Mouse (Mus musculus): ENCODE results near the gene Arpc2. TPM values are rescaled to one million over a fixed set of nuclear protein-coding genes. Genes with fewer than 3 reads are reported as not detected.
A peak's percentile ranks its signal among the peaks of the same experiment; 100 is the strongest.

Arpc2 gene
- polyA plus RNA-seq, 1 experiment from 2014 or later = 359 TPM

GRCm38 (mm10) chr1:74289740-74290139 lies 53.9 kb downstream of the Arpc2 start:
- no peaks in the 10 kb centered on the region for H3K9me3 ChIP-seq (ENCODE audit: control insufficient read depth, low read length)
- no peak for ATAC-seq (ENCODE audit: insufficient number of reproducible peaks, insufficient read depth, low FRiP score, low read depth)
- no peak overlapping the region for H3K4me2 ChIP-seq (ENCODE audit: low read length)
- H3K4me3 ChIP-seq (ENCODE audit: control insufficient read depth in 1 of 2, insufficient read depth in 1 of 2, low read depth in 1 of 2, low read length in 2 of 2) = no peak overlapping the region
- 57% methylated on average over 2 of the region's 2 CpGs for whole genome bisulfite sequencing
- no peaks in the 10 kb centered on the region for H3K27me3 ChIP-seq (ENCODE audit: control insufficient read depth, insufficient read depth, low read length)
- H3K4me1 ChIP-seq (ENCODE audit: control insufficient read depth in 2 of 2, insufficient read depth in 2 of 2, low read length in 2 of 2) = peaks cover 49 to 66% of the 10 kb centered on the region in 2 experiments
- H3K36me3 ChIP-seq (ENCODE audit: control insufficient read depth, insufficient read depth, low read length) = peaks cover 67% of the 10 kb centered on the region
- H3K9ac ChIP-seq (ENCODE audit: low read length) = peak overlapping the region; percentile 22; the same call in 1 of the 2 replicates
- H3K27ac ChIP-seq (replicated peaks in 1 of 2; ENCODE audit: control insufficient read depth in 1 of 2, insufficient read depth in 1 of 2, low read depth in 2 of 2, low read length in 2 of 2) = peak overlapping the region; percentile 81 to 87

GRCm38 (mm10) chr1:74290141-74290540 lies 54.3 kb downstream of the Arpc2 start:
- ATAC-seq (ENCODE audit: insufficient number of reproducible peaks, insufficient read depth, low FRiP score, low read depth) = peak; percentile 82
- Histone ChIP-seq H3K4me1 (ENCODE audit: control insufficient read depth in 2 of 2, insufficient read depth in 2 of 2, low read length in 2 of 2) (peaks cover 53 to 70% of the 10 kb centered on the region in 2 experiments), H3K27ac (replicated peaks in 1 of 2; ENCODE audit: control insufficient read depth in 1 of 2, insufficient read depth in 1 of 2, low read depth in 2 of 2, low read length in 2 of 2) (peak overlapping the region; percentile 81 to 87), H3K4me2 (ENCODE audit: low read length) (peak overlapping the region; percentile 28), H3K9ac (ENCODE audit: low read length) (peak overlapping the region; percentile 58), H3K4me3 (ENCODE audit: control insufficient read depth in 1 of 2, insufficient read depth in 1 of 2, low read depth in 1 of 2, low read length in 2 of 2) (no peak overlapping the region), H3K9me3 (ENCODE audit: control insufficient read depth, low read length) (no peaks in the 10 kb centered on the region), H3K36me3 (ENCODE audit: control insufficient read depth, insufficient read depth, low read length) (peaks cover 67% of the 10 kb centered on the region), H3K27me3 (ENCODE audit: control insufficient read depth, insufficient read depth, low read length) (no peaks in the 10 kb centered on the region)
- WGBS = 18% methylated on average over 5 of the region's 5 CpGs

GRCm38 (mm10) chr1:74292331-74293020 lies 56.6 kb downstream of the Arpc2 start:
- no peak overlapping the region for H3K4me2 ChIP-seq (ENCODE audit: low read length)
- H3K4me3 ChIP-seq (ENCODE audit: control insufficient read depth in 1 of 2, insufficient read depth in 1 of 2, low read depth in 1 of 2, low read length in 2 of 2) = no peak overlapping the region
- no peak overlapping the region for H3K27ac ChIP-seq (replicated peaks in 1 of 2; ENCODE audit: control insufficient read depth in 1 of 2, insufficient read depth in 1 of 2, low read depth in 2 of 2, low read length in 2 of 2)
- no peak overlapping the region for H3K9ac ChIP-seq (ENCODE audit: low read length)
- ATAC-seq (ENCODE audit: insufficient number of reproducible peaks, insufficient read depth, low FRiP score, low read depth) = no peak
- H3K4me1 ChIP-seq (ENCODE audit: control insufficient read depth in 2 of 2, insufficient read depth in 2 of 2, low read length in 2 of 2) = peaks cover 72 to 88% of the 10 kb centered on the region in 2 experiments
- 82% methylated on average over 11 of the region's 11 CpGs for WGBS
- H3K9me3 ChIP-seq (ENCODE audit: control insufficient read depth, low read length) = no peaks in the 10 kb centered on the region
- no peaks in the 10 kb centered on the region for H3K27me3 ChIP-seq (ENCODE audit: control insufficient read depth, insufficient read depth, low read length)
- H3K36me3 ChIP-seq (ENCODE audit: control insufficient read depth, insufficient read depth, low read length) = peaks cover 65% of the 10 kb centered on the region

- no peaks in the 10 kb centered on the region for H3K9me3 ChIP-seq (ENCODE audit: control insufficient read depth, low read length)
- peak overlapping the region; percentile 2 to 100; a peak in 2 of 4 replicates for H3K27ac ChIP-seq (replicated peaks in 1 of 2; ENCODE audit: control insufficient read depth in 1 of 2, insufficient read depth in 1 of 2, low read depth in 2 of 2, low read length in 2 of 2)
- peaks cover 80 to 91% of the 10 kb centered on the region in 2 experiments for H3K4me1 ChIP-seq (ENCODE audit: control insufficient read depth in 2 of 2, insufficient read depth in 2 of 2, low read length in 2 of 2)
- peak overlapping the region; percentile 4; the same call in 1 of the 2 replicates for H3K9ac ChIP-seq (ENCODE audit: low read length)
- 72% methylated on average over 8 of the region's 8 CpGs for WGBS
- H3K4me2 ChIP-seq (ENCODE audit: low read length) = no peak overlapping the region
- no peaks in the 10 kb centered on the region for H3K27me3 ChIP-seq (ENCODE audit: control insufficient read depth, insufficient read depth, low read length)
- ATAC-seq (ENCODE audit: insufficient number of reproducible peaks, insufficient read depth, low FRiP score, low read depth) = no peak
- H3K4me3 ChIP-seq (ENCODE audit: control insufficient read depth in 1 of 2, insufficient read depth in 1 of 2, low read depth in 1 of 2, low read length in 2 of 2) = no peak overlapping the region
- peaks cover 67% of the 10 kb centered on the region for H3K36me3 ChIP-seq (ENCODE audit: control insufficient read depth, insufficient read depth, low read length)
Observed at GRCm38 (mm10) chr1:74293306-74293960, 57.5 kb downstream of the Arpc2 start.

GRCm38 (mm10) chr1:74294090-74294643 lies 58.3 kb downstream of the Arpc2 start:
- no peak overlapping the region; the same call in 1 of the 2 replicates for H3K4me2 ChIP-seq (ENCODE audit: low read length)
- H3K9ac ChIP-seq (ENCODE audit: low read length) = no peak overlapping the region
- ATAC-seq (ENCODE audit: insufficient number of reproducible peaks, insufficient read depth, low FRiP score, low read depth) = no peak
- peak overlapping the region; percentile 2 to 100; a peak in 3 of 4 replicates for H3K27ac ChIP-seq (replicated peaks in 1 of 2; ENCODE audit: control insufficient read depth in 1 of 2, insufficient read depth in 1 of 2, low read depth in 2 of 2, low read length in 2 of 2)
- peaks cover 82 to 91% of the 10 kb centered on the region in 2 experiments for H3K4me1 ChIP-seq (ENCODE audit: control insufficient read depth in 2 of 2, insufficient read depth in 2 of 2, low read length in 2 of 2)
- peaks cover 60% of the 10 kb centered on the region for H3K36me3 ChIP-seq (ENCODE audit: control insufficient read depth, insufficient read depth, low read length)
- no peak overlapping the region for H3K4me3 ChIP-seq (ENCODE audit: control insufficient read depth in 1 of 2, insufficient read depth in 1 of 2, low read depth in 1 of 2, low read length in 2 of 2)
- no peaks in the 10 kb centered on the region for H3K27me3 ChIP-seq (ENCODE audit: control insufficient read depth, insufficient read depth, low read length)
- H3K9me3 ChIP-seq (ENCODE audit: control insufficient read depth, low read length) = no peaks in the 10 kb centered on the region
- 56% methylated on average over 3 of the region's 3 CpGs for WGBS

GRCm38 (mm10) chr1:74294733-74295455 lies 59.0 kb downstream of the Arpc2 start:
- Histone ChIP-seq H3K36me3 (ENCODE audit: control insufficient read depth, insufficient read depth, low read length) (peaks cover 55% of the 10 kb centered on the region), H3K4me2 (ENCODE audit: low read length) (peak overlapping the region; percentile 74), H3K9me3 (ENCODE audit: control insufficient read depth, low read length) (no peaks in the 10 kb centered on the region), H3K27ac (replicated peaks in 1 of 2; ENCODE audit: control insufficient read depth in 1 of 2, insufficient read depth in 1 of 2, low read depth in 2 of 2, low read length in 2 of 2) (peak overlapping the region; percentile 98 to 100), H3K4me1 (ENCODE audit: control insufficient read depth in 2 of 2, insufficient read depth in 2 of 2, low read length in 2 of 2) (peaks cover 79 to 91% of the 10 kb centered on the region in 2 experiments), H3K9ac (ENCODE audit: low read length) (peak overlapping the region; percentile 28; the same call in 1 of the 2 replicates), H3K27me3 (ENCODE audit: control insufficient read depth, insufficient read depth, low read length) (no peaks in the 10 kb centered on the region), H3K4me3 (ENCODE audit: control insufficient read depth in 1 of 2, insufficient read depth in 1 of 2, low read depth in 1 of 2, low read length in 2 of 2) (no peak overlapping the region)
- 65% methylated on average over 6 of the region's 6 CpGs for WGBS
- no peak for ATAC-seq (ENCODE audit: insufficient number of reproducible peaks, insufficient read depth, low FRiP score, low read depth)

- Histone ChIP-seq H3K4me1 (ENCODE audit: control insufficient read depth in 2 of 2, insufficient read depth in 2 of 2, low read length in 2 of 2) (peaks cover 72 to 92% of the 10 kb centered on the region in 2 experiments), H3K27ac (replicated peaks in 1 of 2; ENCODE audit: control insufficient read depth in 1 of 2, insufficient read depth in 1 of 2, low read depth in 2 of 2, low read length in 2 of 2) (peak overlapping the region; percentile 98 to 100), H3K36me3 (ENCODE audit: control insufficient read depth, insufficient read depth, low read length) (peaks cover 52% of the 10 kb centered on the region), H3K27me3 (ENCODE audit: control insufficient read depth, insufficient read depth, low read length) (no peaks in the 10 kb centered on the region), H3K9ac (ENCODE audit: low read length) (peak overlapping the region; percentile 77), H3K4me2 (ENCODE audit: low read length) (peak overlapping the region; percentile 74), H3K9me3 (ENCODE audit: control insufficient read depth, low read length) (no peaks in the 10 kb centered on the region), H3K4me3 (ENCODE audit: control insufficient read depth in 1 of 2, insufficient read depth in 1 of 2, low read depth in 1 of 2, low read length in 2 of 2) (peak overlapping the region; percentile 26 to 36)
- peak; percentile 85 for ATAC-seq (ENCODE audit: insufficient number of reproducible peaks, insufficient read depth, low FRiP score, low read depth)
- 3% methylated on average over 9 of the region's 9 CpGs for WGBS
Observed at GRCm38 (mm10) chr1:74295456-74296171, 59.7 kb downstream of the Arpc2 start.

Measured in heart, embryonic 14.5 days (tissue).